Mouse (Mus musculus) heart, embryonic 14.5 days (tissue): ENCODE results near the gene Casr. TPM values are rescaled to one million over a fixed set of nuclear protein-coding genes. Genes with fewer than 3 reads are reported as not detected.

Source experiments
- ATAC-seq: fragments of 200-750 bp; cut with Nextera tagmentation; 2 replicates; pipeline ENCODE4 v1.8.0; 2017; ENCODE audit warnings: low read depth, moderate TSS enrichment; ENCODE audit not compliant: insufficient number of reproducible peaks, insufficient read depth, low FRiP score
- H3K27ac ChIP-seq, 2 experiments: fragments of 200-500 bp in 1 of 2; fragments of 300-500 bp in 1 of 2; sonication (generic) in 1 of 2; replicated peaks in 1 of 2; 2 replicates each; pipeline ENCODE4 v1.5.1; 2012 to 2014; ENCODE audit warnings: low read depth in 2 of 2, low read length in 2 of 2, control low read depth in 1 of 2, mild to moderate bottlenecking in 1 of 2, mixed read lengths in 1 of 2; ENCODE audit not compliant: control insufficient read depth in 1 of 2, insufficient read depth in 1 of 2
- H3K27me3 ChIP-seq: fragments of 300-500 bp; sonication (generic); 2 replicates; pipeline ENCODE4 v1.6.1; 2014; ENCODE audit warnings: mild to moderate bottlenecking, low read length, control low read depth; ENCODE audit not compliant: control insufficient read depth, insufficient read depth
- H3K36me3 ChIP-seq: fragments of 300-500 bp; sonication (generic); 2 replicates; pipeline ENCODE4 v1.6.1; 2014; ENCODE audit warnings: mild to moderate bottlenecking, control low read depth, low read length, mixed read lengths; ENCODE audit not compliant: control insufficient read depth, insufficient read depth
- H3K4me1 ChIP-seq, 2 experiments: fragments of 200-500 bp in 1 of 2; fragments of 300-500 bp in 1 of 2; sonication (generic) in 1 of 2; 2 replicates each; pipeline ENCODE4 v1.6.1; 2012 to 2014; ENCODE audit warnings: low read length in 2 of 2, control low read depth in 1 of 2, mixed read lengths in 1 of 2; ENCODE audit not compliant: control insufficient read depth in 2 of 2, insufficient read depth in 2 of 2
- H3K4me2 ChIP-seq: fragments of 300-500 bp; sonication (generic); 2 replicates; pipeline ENCODE4 v1.6.1; 2014; ENCODE audit warnings: mild to moderate bottlenecking, low read length
- H3K4me3 ChIP-seq, 2 experiments: fragments of 200-500 bp in 1 of 2; fragments of 300-500 bp in 1 of 2; sonication (generic) in 1 of 2; 2 replicates each; pipeline ENCODE4 v1.5.1; 2012 to 2014; ENCODE audit warnings: low read length in 2 of 2, mild to moderate bottlenecking in 2 of 2, control low read depth in 1 of 2, low read depth in 1 of 2, moderate library complexity in 1 of 2; ENCODE audit not compliant: control insufficient read depth in 1 of 2, insufficient read depth in 1 of 2
- H3K9ac ChIP-seq: fragments of 300-500 bp; sonication (generic); 2 replicates; pipeline ENCODE4 v1.6.1; 2014; ENCODE audit warnings: mild to moderate bottlenecking, low read length
- H3K9me3 ChIP-seq: fragments of 300-500 bp; sonication (generic); 2 replicates; pipeline ENCODE4 v1.6.1; 2016; ENCODE audit warnings: low read length, control low read depth; ENCODE audit not compliant: control insufficient read depth
- WGBS: fragments of 180-500 bp; shearing (Covaris S2); extraction: QIAGEN DNeasy Blood & Tissue Kit; methylation state at CpG from one replicate; pipeline ENCODE4 v1.1.7; 2014; 5-methylcytosine and 5-hydroxymethylcytosine counted together
- polyA plus RNA-seq: library from polyadenylated mRNA; unstranded; fragments of >200 nt; fragmentation: Nextera tagmentation; extraction: Ambion mirVana; gene quantifications from 2 replicates; pipeline ENCODE4 v1.2.1, GENCODE M21; 2014

The Casr gene
- polyA plus RNA-seq, 1 experiment from 2014 or later = not detected

DNA sequence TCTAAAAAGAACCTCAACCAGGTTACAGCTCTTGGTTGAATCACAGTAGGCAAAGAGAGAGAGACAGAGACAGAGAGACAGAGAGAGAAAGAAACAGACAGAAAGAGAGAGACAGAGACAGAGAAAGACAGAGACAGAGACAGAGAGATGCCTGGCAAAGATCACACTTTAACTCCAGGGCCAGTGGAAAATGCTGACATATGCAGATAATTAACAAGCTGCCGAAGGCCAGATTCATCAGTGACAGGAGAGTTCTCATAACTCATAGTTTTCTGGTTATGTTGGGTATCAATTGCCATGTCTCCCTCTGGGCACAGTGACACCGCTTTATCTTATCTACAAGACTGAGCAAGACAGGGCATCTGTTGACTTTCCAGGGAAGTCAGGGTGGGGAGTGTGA, 94.0 kb downstream of the Casr start:
- H3K4me1 ChIP-seq = no peaks in the 10 kb centered on the region
- 0 out of 2 replicates have a peak, but pooled peaks cover 2% of the 10 kb centered on the region for H3K9me3 ChIP-seq
- no peak overlapping the region for H3K9ac ChIP-seq
- no peaks in the 10 kb centered on the region for H3K36me3 ChIP-seq
- H3K27me3 ChIP-seq = no peaks in the 10 kb centered on the region
- H3K27ac ChIP-seq = no peak overlapping the region
- no peak overlapping the region for H3K4me3 ChIP-seq
- 41% methylated on average over 2 of the region's 2 CpGs for WGBS
- H3K4me2 ChIP-seq = no peak overlapping the region
- no peak for ATAC-seq

GRCm38 (mm10) chr16:36465436-36465835, 96.5 kb downstream of the Casr start:
- no peak overlapping the region for H3K27ac ChIP-seq
- no peaks in the 10 kb centered on the region for H3K27me3 ChIP-seq
- no peak overlapping the region for H3K9ac ChIP-seq
- no peaks in the 10 kb centered on the region for H3K4me1 ChIP-seq
- no peaks in the 10 kb centered on the region for H3K36me3 ChIP-seq
- H3K4me3 ChIP-seq = no peak overlapping the region
- 0 out of 2 replicates have a peak, but pooled peaks cover 2% of the 10 kb centered on the region for H3K9me3 ChIP-seq
- no peak for ATAC-seq
- no peak overlapping the region for H3K4me2 ChIP-seq
- WGBS = 90% methylated on average over 3 of the region's 3 CpGs

GRCm38 (mm10) chr16:36464076-36464475, 97.9 kb downstream of the Casr start:
- 0 out of 2 replicates have a peak, but pooled peaks cover 2% of the 10 kb centered on the region for H3K9me3 ChIP-seq
- H3K4me2 ChIP-seq = no peak overlapping the region
- H3K27ac ChIP-seq = no peak overlapping the region
- H3K4me1 ChIP-seq = no peaks in the 10 kb centered on the region
- ATAC-seq = no peak
- H3K36me3 ChIP-seq = no peaks in the 10 kb centered on the region
- H3K27me3 ChIP-seq = no peaks in the 10 kb centered on the region
- H3K9ac ChIP-seq = no peak overlapping the region
- no peak overlapping the region for H3K4me3 ChIP-seq
- 79% methylated on average over 4 of the region's 4 CpGs for WGBS

DNA sequence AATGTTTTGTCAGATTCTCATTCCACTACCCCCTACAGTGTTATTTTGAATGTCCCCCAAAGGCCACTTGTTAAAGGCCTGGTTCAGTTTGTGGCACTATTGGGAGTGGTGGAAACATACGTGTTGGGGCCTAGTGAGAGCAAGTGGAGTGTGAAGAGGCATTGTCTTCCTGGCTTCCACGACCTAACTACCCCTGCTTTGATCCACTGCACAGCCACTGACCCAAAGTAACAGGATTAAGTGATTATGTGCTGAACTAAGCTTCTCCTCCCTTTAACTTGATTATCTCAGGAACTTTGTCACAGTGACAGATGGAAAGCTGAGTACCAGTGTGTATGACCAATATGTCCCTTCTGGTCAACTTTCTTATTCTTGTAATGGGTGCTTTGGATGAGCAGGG, 101.5 kb downstream of the Casr start:
- Histone ChIP-seq H3K4me1 (no peaks in the 10 kb centered on the region), H3K9ac (no peak overlapping the region), H3K27ac (no peak overlapping the region), H3K4me2 (no peak overlapping the region), H3K27me3 (no peaks in the 10 kb centered on the region), H3K36me3 (no peaks in the 10 kb centered on the region), H3K9me3 (no peaks in the 10 kb centered on the region), H3K4me3 (no peak overlapping the region)
- ATAC-seq = no peak
- WGBS = 47% methylated on average over 2 of the region's 2 CpGs

- H3K9ac ChIP-seq = no peak within 1 kb of the TSS
Measured at GRCm38 (mm10) chr16:36455342-36455802, 106.6 kb downstream of the Casr start, which contains the start of gene Stfa3. TSS of gene Stfa3 (minus strand) at chr16:36455392.

More at GRCm38 (mm10) chr16:36455342-36455802, 106.6 kb downstream of the Casr start, which contains the start of gene Stfa3:
- Histone ChIP-seq H3K36me3 (no peaks in the 10 kb centered on the region), H3K4me2 (no peak within 1 kb of the TSS), H3K4me3 (no peak within 1 kb of the TSS), H3K4me1 (no peaks in the 10 kb centered on the region), H3K9me3 (no peaks in the 10 kb centered on the region), H3K27ac (no peak within 1 kb of the TSS), H3K27me3 (no peaks in the 10 kb centered on the region)
- no peak for ATAC-seq
- WGBS = 72% methylated on average over 4 of the region's 4 CpGs

Other genes with a start within 250 kb of the Casr start
- not detected in 2 replicates for gene BC117090, start 227.8 kb downstream of the Casr start, polyA plus RNA-seq
- gene BC100530, start 194.4 kb downstream of the Casr start, polyA plus RNA-seq = 1.0 and 2.2 TPM in 2 replicates
- gene Stfa2, start 153.7 kb downstream of the Casr start, polyA plus RNA-seq = not detected in 2 replicates
- not detected in 2 replicates for gene Stfa3, start 106.7 kb downstream of the Casr start, polyA plus RNA-seq
- gene Cd86, start 103.9 kb upstream of the Casr start, polyA plus RNA-seq = 1.2 and 1.3 TPM in 2 replicates
- 0.09 TPM in 1 of 2 replicates, not detected in the other for gene Ildr1, start 131.8 kb upstream of the Casr start, polyA plus RNA-seq
- gene Slc15a2, start 222.8 kb upstream of the Casr start, polyA plus RNA-seq = 0.42 and 2.1 TPM in 2 replicates